Comparison of ENCODE assay signal across 8 mouse cellular contexts in genomic region chr6:30400716-30401115, GRCm38 (mm10). TPM values are rescaled to one million over a fixed set of nuclear protein-coding genes. Genes with fewer than 3 reads are reported as not detected.
DNase-seq lines count a peak whose midpoint lies in the region; ATAC-seq and TF ChIP-seq lines count a peak whose summit lies in the region.

No protein-coding gene starts in this region.

- no peaks in the 10 kb centered on the region for H3K36me3 ChIP-seq in lung, postnatal 0 days (ENCODE audit: insufficient read depth, low read length)
- H3K36me3 ChIP-seq in embryonic facial prominence, embryonic 12.5 days: no peaks in the 10 kb centered on the region
- no peaks in the 10 kb centered on the region for H3K36me3 ChIP-seq in intestine, embryonic 15.5 days
- H3K36me3 ChIP-seq in neural tube, embryonic 14.5 days (ENCODE audit: control insufficient read depth, insufficient read depth, low read length): no peaks in the 10 kb centered on the region

- no peak for ATAC-seq in lung, postnatal 0 days
- no peak for ATAC-seq in embryonic facial prominence, embryonic 12.5 days (ENCODE audit: insufficient number of reproducible peaks, insufficient read depth, low FRiP score, low TSS enrichment)
- ATAC-seq in intestine, embryonic 15.5 days: no peak
- ATAC-seq in neural tube, embryonic 14.5 days (ENCODE audit: low read depth): no peak

- H3K27me3 ChIP-seq in lung, postnatal 0 days (replicated peaks; ENCODE audit: insufficient read depth, low read length): no peaks in the 10 kb centered on the region
- no peaks in the 10 kb centered on the region for H3K27me3 ChIP-seq in embryonic facial prominence, embryonic 12.5 days
- no peaks in the 10 kb centered on the region for H3K27me3 ChIP-seq in intestine, embryonic 15.5 days (replicated peaks)
- H3K27me3 ChIP-seq in neural tube, embryonic 14.5 days (ENCODE audit: control insufficient read depth, insufficient read depth, low read length): no peaks in the 10 kb centered on the region

- DNase-seq in lung, postnatal 0 days (ENCODE audit: low spot score): peak; percentile 64
- DNase-seq in lung, adult 2 months: no peak
- no peak for DNase-seq in spleen, postnatal 4 days (ENCODE audit: low spot score in 2 of 2)
- DNase-seq in adrenal gland, postnatal 10 days: no peak
- no peak for DNase-seq in right cerebral cortex, adult 18-20 months

- no peak for TF ChIP-seq POLR2A in lung, adult 2 months (IDR thresholded peaks at IDR 0.05; ENCODE audit: borderline replicate concordance, extremely low read depth, low read depth, low read length)

- H3K4me3 ChIP-seq in lung, postnatal 0 days (ENCODE audit: low read depth, low read length): peak overlapping the region; percentile 93
- no peak overlapping the region for H3K4me3 ChIP-seq in lung, adult 2 months (replicated peaks; ENCODE audit: extremely low read depth, low read depth, low read length)
- peak overlapping the region; percentile 99 for H3K4me3 ChIP-seq in embryonic facial prominence, embryonic 12.5 days
- peak overlapping the region; percentile 100 for H3K4me3 ChIP-seq in intestine, embryonic 15.5 days (replicated peaks)
- H3K4me3 ChIP-seq in neural tube, embryonic 14.5 days (ENCODE audit: low read depth, low read length): peak overlapping the region; percentile 96

- H3K9ac ChIP-seq in lung, postnatal 0 days (replicated peaks; ENCODE audit: low read depth): peak overlapping the region; percentile 45; the same call in 1 of the 2 replicates
- H3K9ac ChIP-seq in embryonic facial prominence, embryonic 12.5 days: peak overlapping the region; percentile 49
- H3K9ac ChIP-seq in intestine, embryonic 15.5 days: peak overlapping the region; percentile 53; the same call in 1 of the 2 replicates
- H3K9ac ChIP-seq in neural tube, embryonic 14.5 days (replicated peaks; ENCODE audit: low read depth, low read length): peak overlapping the region; percentile 53; the same call in 1 of the 2 replicates

- TF ChIP-seq CTCF in lung, postnatal 0 days (IDR thresholded peaks at IDR 0.05): no peak
- TF ChIP-seq CTCF in lung, adult 2 months (IDR thresholded peaks at IDR 0.05; ENCODE audit: insufficient read depth, low read length): no peak

- H3K4me2 ChIP-seq in lung, postnatal 0 days (replicated peaks; ENCODE audit: low read depth, low read length): peak overlapping the region; percentile 61
- peak overlapping the region; percentile 42 for H3K4me2 ChIP-seq in embryonic facial prominence, embryonic 12.5 days (replicated peaks)
- peak overlapping the region; percentile 52 for H3K4me2 ChIP-seq in intestine, embryonic 15.5 days (replicated peaks)
- H3K4me2 ChIP-seq in neural tube, embryonic 14.5 days (ENCODE audit: low read depth, low read length): peak overlapping the region; percentile 40

- H3K27ac ChIP-seq in lung, postnatal 0 days (ENCODE audit: low read length): peak overlapping the region; percentile 89
- H3K27ac ChIP-seq in embryonic facial prominence, embryonic 12.5 days: peak overlapping the region; percentile 95
- H3K27ac ChIP-seq in intestine, embryonic 15.5 days: peak overlapping the region; percentile 96
- H3K27ac ChIP-seq in neural tube, embryonic 14.5 days (ENCODE audit: low read depth, low read length): peak overlapping the region; percentile 94

- no peaks in the 10 kb centered on the region for H3K4me1 ChIP-seq in lung, postnatal 0 days (ENCODE audit: insufficient read depth, low read depth, low read length)
- peaks cover 2% of the 10 kb centered on the region for H3K4me1 ChIP-seq in lung, adult 2 months (ENCODE audit: control insufficient read depth, insufficient read depth, low read length)
- no peaks in the 10 kb centered on the region for H3K4me1 ChIP-seq in embryonic facial prominence, embryonic 12.5 days
- 0 out of 2 replicates have a peak, but pooled peaks cover 6% of the 10 kb centered on the region for H3K4me1 ChIP-seq in intestine, embryonic 15.5 days (replicated peaks)
- peaks cover 9% of the 10 kb centered on the region for H3K4me1 ChIP-seq in neural tube, embryonic 14.5 days (ENCODE audit: control insufficient read depth, insufficient read depth, low read length)

- no peaks in the 10 kb centered on the region for H3K9me3 ChIP-seq in lung, postnatal 0 days (ENCODE audit: low read length)
- H3K9me3 ChIP-seq in embryonic facial prominence, embryonic 12.5 days: no peaks in the 10 kb centered on the region
- no peaks in the 10 kb centered on the region for H3K9me3 ChIP-seq in intestine, embryonic 15.5 days
- H3K9me3 ChIP-seq in neural tube, embryonic 14.5 days (ENCODE audit: control insufficient read depth, low read length): no peaks in the 10 kb centered on the region

- no peak for TF ChIP-seq EP300 in lung, postnatal 0 days (IDR thresholded peaks at IDR 0.05)

- WGBS in lung, postnatal 0 days: 3% methylated on average over 7 of the region's 7 CpGs
- WGBS in lung, adult 2 months: 2% methylated on average over 7 of the region's 7 CpGs
- WGBS in embryonic facial prominence, embryonic 12.5 days: 10% methylated on average over 7 of the region's 7 CpGs
- WGBS in intestine, embryonic 15.5 days: 5% methylated on average over 7 of the region's 7 CpGs
- WGBS in neural tube, embryonic 14.5 days: 8% methylated on average over 7 of the region's 7 CpGs

RNA-seq across cellular contexts. Expression of gene Klhdc10, which starts 1.0 kb away (rescaled TPM):
- 7.9 and 8.9 TPM in 2 replicates for polyA plus RNA-seq in lung, postnatal 0 days (2015; fragmentation: Nextera tagmentation; extraction: Ambion mirVana)
- polyA plus RNA-seq in lung, adult 2 months (2012; rRNA removed): 13.9 and 17.8 TPM in 2 replicates
- polyA plus RNA-seq in embryonic facial prominence, embryonic 12.5 days (2016; fragmentation: Nextera tagmentation; extraction: Ambion mirVana): 44.0 and 46.0 TPM in 2 replicates
- polyA plus RNA-seq in intestine, embryonic 15.5 days (2015; fragmentation: Nextera tagmentation; extraction: Ambion mirVana): 14.5 and 15.2 TPM in 2 replicates
- 47.5 and 49.7 TPM in 2 replicates for polyA plus RNA-seq in neural tube, embryonic 14.5 days (2014; fragmentation: Nextera tagmentation; extraction: Ambion mirVana)
- total RNA-seq in adrenal gland, postnatal 10 days (2021): 10 to 100 TPM; 65.9 to 76.6 TPM

RNA-seq across cellular contexts. Expression of gene Zc3hc1, which starts 9.9 kb away (rescaled TPM):
- polyA plus RNA-seq in lung, postnatal 0 days (2015; fragmentation: Nextera tagmentation; extraction: Ambion mirVana): 22.9 and 23.6 TPM in 2 replicates
- polyA plus RNA-seq in lung, adult 2 months (2012; rRNA removed): 13.8 TPM in 2 replicates
- 75.0 and 76.3 TPM in 2 replicates for polyA plus RNA-seq in embryonic facial prominence, embryonic 12.5 days (2016; fragmentation: Nextera tagmentation; extraction: Ambion mirVana)
- polyA plus RNA-seq in intestine, embryonic 15.5 days (2015; fragmentation: Nextera tagmentation; extraction: Ambion mirVana): 42.9 and 44.5 TPM in 2 replicates
- polyA plus RNA-seq in neural tube, embryonic 14.5 days (2014; fragmentation: Nextera tagmentation; extraction: Ambion mirVana): 62.3 and 66.9 TPM in 2 replicates
- 10 to 100 TPM; 20.6 to 25.3 TPM for total RNA-seq in adrenal gland, postnatal 10 days (2021)
